Mouse (Mus musculus): Measurements from ENCODE around the gene Olfr113.
"Not testable (repeated sequence)": the region's sequence is repeated elsewhere in the genome, so short reads cannot be mapped to it uniquely, and the experiment has no call there.

The Olfr113 gene

DNA sequence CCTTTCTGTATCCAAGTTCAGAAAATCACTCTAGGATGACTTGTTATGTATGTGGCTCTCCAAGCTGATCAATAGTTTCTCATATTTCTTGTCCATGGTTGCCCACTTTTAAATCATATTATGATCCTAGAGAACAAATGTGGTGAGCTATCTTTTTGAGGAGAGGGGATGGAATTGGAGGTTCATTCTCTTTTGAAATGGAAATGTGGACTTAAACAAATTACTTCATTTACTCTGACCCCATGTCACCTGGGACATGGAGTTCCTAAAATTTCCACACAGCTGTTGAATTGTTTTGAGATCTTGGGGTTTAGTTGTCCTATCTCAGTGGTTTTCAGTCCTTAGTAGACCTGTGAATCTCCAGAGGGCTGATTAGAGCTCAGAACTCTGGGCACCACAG, at the start of gene Olfr113:
Gene Olfr113 (minus strand): TSS at position 101 of the 400 bp plus-strand sequence.
- DNase-seq (ENCODE audit: low read depth, low spot score) = no peak

DNA sequence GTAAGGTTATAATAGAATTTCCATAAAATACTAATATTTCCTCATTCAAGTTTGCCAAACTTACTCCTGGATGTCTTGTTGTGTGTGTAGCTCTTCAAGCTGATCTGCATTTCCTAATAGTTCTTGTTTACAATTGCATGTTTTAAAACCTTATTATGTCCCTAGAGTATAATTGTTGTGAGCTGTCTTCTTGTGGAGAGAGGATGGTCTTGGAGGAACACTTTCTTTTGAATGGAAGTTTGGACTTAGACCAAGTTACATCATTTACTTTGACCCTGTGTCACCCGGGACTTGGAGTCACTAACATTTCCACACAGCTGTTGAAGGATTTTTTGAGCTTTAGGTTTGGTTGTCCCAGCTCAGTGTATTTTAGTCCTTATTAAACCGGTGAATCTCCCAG, 49.5 kb upstream of the Olfr113 start, which contains the start of the genes Olfr115 and Olfr116:
Gene Olfr115 (minus strand): TSS at position 101 of the 400 bp plus-strand sequence.
Gene Olfr116 (minus strand): TSS at position 191 of the 400 bp plus-strand sequence.
- DNase-seq (ENCODE audit: low read depth, low spot score) = no peak

DNA sequence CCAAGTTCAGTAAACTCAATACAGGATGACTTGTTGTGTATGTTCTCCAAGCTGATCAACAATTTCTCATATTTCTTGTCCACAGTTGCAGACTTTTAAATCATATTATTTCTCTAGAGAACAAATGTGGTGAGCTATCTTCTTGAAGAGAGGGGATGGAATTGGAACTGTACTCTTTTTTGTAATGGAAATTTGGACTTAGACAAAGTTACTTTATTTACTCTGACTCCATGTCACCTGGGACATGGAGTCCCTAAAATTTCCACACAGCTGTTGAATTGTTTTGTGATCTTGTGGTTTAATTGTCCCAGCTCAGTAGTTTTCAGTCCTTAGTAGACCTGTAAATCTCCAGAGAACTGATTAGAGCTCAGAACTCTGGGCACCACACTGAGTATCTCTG, 15.2 kb upstream of the Olfr113 start, which contains the start of gene Olfr114:
Gene Olfr114 (minus strand): TSS at position 101 of the 400 bp plus-strand sequence.
- no peak for DNase-seq (ENCODE audit: low read depth, low spot score)

DNA sequence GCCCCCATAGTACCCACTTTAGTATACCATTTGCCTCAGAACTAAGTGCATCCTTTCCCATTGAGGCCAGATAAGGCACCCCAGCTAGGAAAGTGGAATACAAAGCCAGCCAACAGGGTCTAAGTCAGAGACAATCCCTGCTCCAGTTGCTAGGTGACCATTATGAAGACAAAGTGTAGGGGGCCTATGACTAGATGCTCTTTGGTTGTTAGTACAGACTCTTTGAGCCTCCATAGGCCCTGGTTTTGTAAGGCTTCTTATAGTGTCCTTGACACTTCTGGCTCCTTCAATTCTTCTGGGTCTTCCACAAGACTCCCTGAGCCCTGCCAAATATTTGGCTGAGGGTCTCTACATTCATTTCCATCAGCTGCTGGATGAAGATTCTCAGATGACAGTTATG, 8.1 kb downstream of the Olfr113 start, which contains the start of gene Olfr112:
Gene Olfr112 (minus strand): TSS at position 101 of the 400 bp plus-strand sequence.
- no peak for DNase-seq (ENCODE audit: low read depth, low spot score)

DNA sequence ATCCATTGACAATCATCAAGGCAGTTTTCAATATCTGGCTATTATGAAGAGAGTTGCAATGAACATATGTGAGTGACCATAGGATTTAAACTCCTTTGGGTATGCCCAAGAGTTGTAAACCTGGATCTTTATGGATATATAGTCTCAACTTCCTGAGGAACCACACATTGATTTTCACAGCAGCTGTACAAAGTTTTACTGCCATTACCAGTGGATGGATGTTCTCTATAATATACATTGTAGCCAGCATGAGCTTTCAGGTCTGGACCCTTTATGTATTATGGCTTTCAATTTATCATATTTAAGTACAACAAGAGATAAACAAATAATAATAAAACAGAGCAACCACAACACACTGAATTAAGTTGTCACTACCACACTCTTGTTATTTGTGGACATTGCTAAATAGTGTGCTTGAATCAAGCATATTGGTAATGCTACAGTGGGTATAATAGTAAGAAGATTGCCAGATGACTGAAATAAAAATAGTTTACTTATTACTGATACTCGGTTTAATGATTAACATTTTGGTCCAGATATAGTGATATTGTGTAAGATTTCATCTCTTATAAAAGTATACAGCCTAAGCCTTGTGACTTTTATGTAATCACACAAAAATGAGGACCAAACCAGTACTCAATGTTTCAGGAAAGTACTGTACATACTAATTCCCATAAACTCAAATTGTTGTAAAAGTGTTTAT, 18.4 kb downstream of the Olfr113 start:
- DNase-seq (ENCODE audit: low read depth, low spot score) = no peak

DNA sequence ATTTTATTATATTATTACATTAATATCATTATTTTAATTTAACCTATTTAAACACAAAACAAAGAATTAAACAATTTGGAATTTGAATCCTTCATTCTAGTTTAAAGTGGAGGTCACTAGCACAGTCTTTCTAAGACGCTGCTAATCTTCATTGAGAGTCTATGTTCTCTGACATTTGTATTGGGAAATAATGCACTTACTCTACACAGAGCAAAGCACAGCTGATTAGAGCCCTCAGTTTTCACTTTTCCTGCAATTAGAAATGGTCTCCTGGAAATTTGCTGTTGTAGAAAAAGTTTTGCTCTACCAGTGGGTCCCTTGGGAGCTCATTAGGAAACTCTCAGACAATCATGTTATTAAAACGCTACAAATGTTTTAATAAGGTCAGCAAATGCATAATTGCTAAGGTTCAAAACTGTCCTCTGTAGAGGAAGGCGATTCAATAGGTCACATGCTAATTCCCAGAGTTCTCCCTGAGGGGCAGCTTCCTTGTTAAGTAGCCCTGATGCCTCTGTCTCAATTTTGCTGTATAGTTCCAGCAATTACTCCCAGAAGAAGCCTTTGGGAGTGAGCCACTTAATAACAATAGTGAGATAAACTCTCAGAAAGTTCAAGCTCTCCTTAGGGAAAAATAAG, 33.5 kb downstream of the Olfr113 start:
- DNase-seq (ENCODE audit: low read depth, low spot score) = no peak

DNA sequence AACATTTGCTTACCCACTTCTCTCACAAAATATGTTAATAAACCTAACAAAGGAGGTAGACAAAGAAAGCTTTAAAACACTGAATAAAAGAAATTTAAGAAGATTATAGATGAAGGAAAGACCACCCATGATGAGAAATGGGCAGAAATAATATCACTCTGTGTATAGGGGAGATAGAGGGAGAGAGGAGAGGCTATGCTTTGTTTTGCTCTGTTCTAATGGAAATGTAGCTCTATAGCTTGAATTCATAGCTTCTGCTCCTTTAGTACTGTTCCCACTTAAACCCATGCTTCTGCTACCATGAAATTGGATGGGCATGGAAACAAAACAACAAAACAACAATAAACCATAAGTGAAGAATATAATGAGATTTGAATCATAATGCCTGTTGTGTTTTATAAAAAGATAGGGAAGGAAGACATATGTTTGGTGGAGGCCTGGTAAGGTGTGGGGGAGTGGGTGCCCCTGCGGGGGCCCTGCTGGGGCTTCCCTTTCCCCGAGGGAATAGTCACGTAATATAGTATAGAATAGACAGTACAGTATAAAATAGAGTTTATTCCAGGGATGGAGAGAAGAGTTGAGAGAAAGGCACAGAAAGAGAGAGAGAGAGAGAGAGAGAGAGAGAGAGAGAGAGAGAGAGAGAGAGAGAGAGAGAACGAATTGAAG, 35.9 kb downstream of the Olfr113 start:
- DNase-seq (ENCODE audit: low read depth, low spot score) = no peak

DNA sequence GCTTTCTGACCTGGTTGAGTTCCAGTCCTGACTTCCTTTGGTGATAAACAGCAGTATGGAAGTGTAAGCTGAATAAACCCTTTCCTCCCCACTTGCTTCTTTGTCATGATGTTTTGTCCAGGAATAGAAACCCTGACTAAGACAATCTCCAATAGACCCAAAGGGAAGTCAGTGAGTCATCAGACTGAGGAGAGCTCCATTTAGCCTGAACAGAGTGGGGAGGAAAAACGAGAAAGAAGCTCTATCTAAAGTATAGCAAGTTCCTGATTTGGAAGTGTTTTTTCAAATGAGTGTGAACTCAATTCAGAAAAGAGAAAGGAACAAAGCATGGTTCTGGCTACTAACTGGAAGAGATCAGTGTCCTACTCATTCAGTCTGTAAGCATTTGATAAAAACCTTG, 39.0 kb downstream of the Olfr113 start:
- DNase-seq (ENCODE audit: low read depth, low spot score) = not testable (repeated sequence)

DNA sequence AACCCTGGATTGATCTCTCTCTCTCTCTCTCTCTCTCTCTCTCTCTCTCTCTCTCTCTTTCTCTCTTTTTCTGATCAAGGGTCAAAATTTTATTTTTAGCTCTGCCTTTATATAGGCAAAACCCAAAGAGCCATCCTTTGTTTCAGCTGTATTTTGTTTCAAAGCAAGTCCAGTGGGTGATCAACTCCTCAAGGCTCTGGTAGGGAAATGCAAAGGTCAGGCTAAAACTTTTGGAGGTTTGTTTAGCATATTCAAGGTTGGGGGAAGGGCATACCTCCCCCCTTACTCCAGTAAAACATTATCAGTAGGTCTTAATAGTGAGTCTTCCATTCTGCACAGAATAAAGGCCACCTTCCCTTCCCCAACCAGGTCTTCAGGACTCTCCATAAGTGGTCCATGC, 42.3 kb downstream of the Olfr113 start:
- no peak for DNase-seq (ENCODE audit: low read depth, low spot score)

DNA sequence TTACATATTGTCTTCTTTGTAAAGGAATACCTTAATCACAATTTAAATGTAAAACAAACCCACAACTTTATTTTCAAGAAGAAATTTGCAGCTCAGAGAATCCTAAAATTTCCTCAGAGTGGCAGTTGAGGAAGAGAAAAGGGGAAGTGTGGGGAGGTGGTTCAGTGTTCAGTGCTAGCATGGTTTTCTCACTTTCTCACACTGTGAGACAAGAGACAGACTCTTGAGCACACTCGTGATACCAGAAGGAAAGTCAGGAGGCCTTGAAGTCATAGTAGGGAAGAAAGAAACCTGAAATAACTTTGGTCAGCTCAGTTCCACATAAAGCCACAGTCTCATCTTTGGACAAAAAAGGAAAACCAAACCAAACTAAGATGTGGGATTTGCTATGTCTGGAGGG, 52.0 kb downstream of the Olfr113 start:
- not testable (repeated sequence) for DNase-seq (ENCODE audit: low read depth, low spot score)

DNA sequence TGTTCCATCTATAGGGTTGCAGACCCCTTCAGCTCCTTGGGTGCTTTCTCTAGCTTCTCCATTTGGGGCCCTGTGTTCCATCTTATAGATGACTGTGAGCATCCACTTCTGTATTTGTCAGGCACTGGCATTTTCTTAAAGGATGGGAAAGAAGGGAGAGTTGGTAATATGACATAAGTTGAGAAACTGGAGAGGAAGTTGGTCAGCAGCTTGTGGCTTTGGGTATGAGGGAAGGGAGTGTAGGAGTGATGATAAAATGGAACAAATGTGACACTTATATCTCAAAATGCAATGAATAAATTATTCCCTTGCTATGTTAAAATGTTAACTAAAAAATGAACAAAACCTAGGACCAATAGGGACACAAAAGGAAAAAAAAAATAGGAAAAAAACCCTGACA, 52.9 kb downstream of the Olfr113 start:
- not testable (repeated sequence) for DNase-seq (ENCODE audit: low read depth, low spot score)

All from forelimb bud, embryonic 11.5 days (tissue).